ENCODE assay signal across 11 mouse cellular contexts in the genomic region with DNA sequence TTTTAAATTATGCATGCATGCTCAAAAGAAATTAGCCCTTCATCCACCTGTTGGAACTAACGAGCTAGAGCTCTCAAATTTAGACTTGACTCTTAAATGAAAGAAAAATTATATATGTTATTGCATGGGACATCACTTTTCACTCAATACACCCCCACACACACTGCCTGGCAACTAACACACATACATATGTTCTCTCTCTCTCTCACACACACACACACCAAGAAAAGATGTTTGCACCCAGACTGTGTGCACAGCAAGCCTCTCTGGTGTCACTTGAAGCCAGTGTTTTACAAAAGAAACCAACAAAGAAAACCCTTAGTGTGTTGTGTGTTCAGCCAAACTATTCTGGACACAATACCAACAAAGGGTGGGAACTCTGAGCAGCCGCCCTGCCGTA.
DNase-seq lines count a peak whose midpoint lies in the region; ATAC-seq and TF ChIP-seq lines count a peak whose summit lies in the region.
"Had no signal": no experiment of that assay in that cellular context is flagged by ENCODE, and none has a peak within 500 bp of the region (broad histone marks: within the 10 kb centered on the region; RNA-seq: fewer than 3 reads in every experiment).

No protein-coding gene starts in this region.

- peaks cover 12% of the 10 kb centered on the region; the same call in 1 of the 2 replicates for H3K4me1 ChIP-seq in hindbrain, embryonic 10.5 days (replicated peaks)
- peaks cover 3% of the 10 kb centered on the region; the same call in 1 of the 2 replicates for H3K4me1 ChIP-seq in hindbrain, embryonic 16.5 days (ENCODE audit: control insufficient read depth, insufficient read depth, low read depth, low read length)
- H3K4me1 ChIP-seq in embryonic facial prominence, embryonic 14.5 days (ENCODE audit: control insufficient read depth, insufficient read depth, low read length) = no peaks in the 10 kb centered on the region
- H3K4me1 ChIP-seq in hindbrain, embryonic 12.5 days = 0 out of 2 replicates have a peak, but pooled peaks cover 6% of the 10 kb centered on the region
- no peaks in the 10 kb centered on the region for H3K4me1 ChIP-seq in midbrain, postnatal 0 days (ENCODE audit: insufficient read depth, low read length)
- H3K4me1 ChIP-seq in liver, embryonic 12.5 days = no peaks in the 10 kb centered on the region

- ATAC-seq in hindbrain, embryonic 16.5 days = no peak
- no peak for ATAC-seq in embryonic facial prominence, embryonic 14.5 days (ENCODE audit: low read depth)
- ATAC-seq in hindbrain, embryonic 12.5 days (ENCODE audit: low FRiP score) = peak; percentile 56
- 0 out of 2 replicates have a peak, but pooled peaks have one; percentile 44 for ATAC-seq in midbrain, postnatal 0 days (ENCODE audit: low FRiP score)
- ATAC-seq in liver, embryonic 12.5 days = no peak

- peaks cover 14% of the 10 kb centered on the region for H3K27me3 ChIP-seq in hindbrain, embryonic 10.5 days (ENCODE audit: insufficient read depth, poor library complexity, severe bottlenecking)
- no peaks in the 10 kb centered on the region for H3K27me3 ChIP-seq in hindbrain, embryonic 16.5 days (replicated peaks; ENCODE audit: control insufficient read depth, insufficient read depth, low read length)
- H3K27me3 ChIP-seq in embryonic facial prominence, embryonic 14.5 days (replicated peaks; ENCODE audit: control insufficient read depth, insufficient read depth, low read length) = no peaks in the 10 kb centered on the region
- H3K27me3 ChIP-seq in hindbrain, embryonic 12.5 days = no peaks in the 10 kb centered on the region
- H3K27me3 ChIP-seq in midbrain, postnatal 0 days (ENCODE audit: insufficient read depth, low read length) = no peaks in the 10 kb centered on the region
- no peaks in the 10 kb centered on the region for H3K27me3 ChIP-seq in liver, embryonic 12.5 days (replicated peaks)
- H3K27me3 ChIP-seq: kidney, embryonic 15.5 days; lung, embryonic 15.5 days had no signal

- H3K4me2 ChIP-seq in hindbrain, embryonic 16.5 days (ENCODE audit: low read length) = no peak overlapping the region
- no peak overlapping the region for H3K4me2 ChIP-seq in embryonic facial prominence, embryonic 14.5 days (ENCODE audit: low read depth, low read length)
- no peak overlapping the region for H3K4me2 ChIP-seq in hindbrain, embryonic 12.5 days (replicated peaks)
- H3K4me2 ChIP-seq in midbrain, postnatal 0 days (ENCODE audit: low read depth, low read length, poor library complexity, severe bottlenecking) = no peak overlapping the region
- H3K4me2 ChIP-seq in liver, embryonic 12.5 days = no peak overlapping the region
- H3K4me2 ChIP-seq: lung, embryonic 15.5 days had no signal

- no peak for TF ChIP-seq CTCF in midbrain, postnatal 0 days (IDR thresholded peaks at IDR 0.05)

- WGBS in hindbrain, embryonic 10.5 days = 65% methylated on average over 3 of the region's 3 CpGs
- 40% methylated on average over 3 of the region's 3 CpGs for WGBS in hindbrain, embryonic 16.5 days
- 71% methylated on average over 3 of the region's 3 CpGs for WGBS in embryonic facial prominence, embryonic 14.5 days
- 50% methylated on average over 3 of the region's 3 CpGs for WGBS in hindbrain, embryonic 12.5 days
- 56% methylated on average over 3 of the region's 3 CpGs for WGBS in midbrain, postnatal 0 days
- WGBS in liver, embryonic 12.5 days (ENCODE audit: insufficient replicate concordance) = 86% methylated on average over 3 of the region's 3 CpGs

- H3K36me3 ChIP-seq in hindbrain, embryonic 10.5 days = no peaks in the 10 kb centered on the region
- H3K36me3 ChIP-seq in hindbrain, embryonic 16.5 days (ENCODE audit: control insufficient read depth, insufficient read depth, low read length) = no peaks in the 10 kb centered on the region
- no peaks in the 10 kb centered on the region for H3K36me3 ChIP-seq in embryonic facial prominence, embryonic 14.5 days (ENCODE audit: control insufficient read depth, insufficient read depth, low read length)
- H3K36me3 ChIP-seq in hindbrain, embryonic 12.5 days = no peaks in the 10 kb centered on the region
- no peaks in the 10 kb centered on the region for H3K36me3 ChIP-seq in midbrain, postnatal 0 days (ENCODE audit: insufficient read depth, low read length)
- no peaks in the 10 kb centered on the region for H3K36me3 ChIP-seq in liver, embryonic 12.5 days
- H3K36me3 ChIP-seq: kidney, embryonic 15.5 days; lung, embryonic 15.5 days had no signal

- no peak overlapping the region for H3K9ac ChIP-seq in hindbrain, embryonic 16.5 days (ENCODE audit: low read depth, low read length)
- H3K9ac ChIP-seq in embryonic facial prominence, embryonic 14.5 days (ENCODE audit: low read depth, low read length) = no peak overlapping the region
- no peak overlapping the region for H3K9ac ChIP-seq in hindbrain, embryonic 12.5 days
- no peak overlapping the region for H3K9ac ChIP-seq in midbrain, postnatal 0 days (replicated peaks; ENCODE audit: low read length, poor library complexity, severe bottlenecking)
- H3K9ac ChIP-seq in liver, embryonic 12.5 days = no peak overlapping the region
- H3K9ac ChIP-seq: kidney, embryonic 15.5 days; lung, embryonic 15.5 days had no signal

- DNase-seq in hindbrain, embryonic 10.5 days (ENCODE audit: low spot score) = peak; percentile 21
- no peak for DNase-seq in embryonic facial prominence, embryonic 14.5 days (ENCODE audit: low spot score)
- no peak for DNase-seq in midbrain, postnatal 0 days (ENCODE audit: low spot score)
- no peak for DNase-seq in kidney, adult 8-10 months
- no peak for DNase-seq in heart, adult 9 months (ENCODE audit: low spot score in 2 of 2)

- no peaks in the 10 kb centered on the region for H3K9me3 ChIP-seq in hindbrain, embryonic 10.5 days
- no peaks in the 10 kb centered on the region for H3K9me3 ChIP-seq in hindbrain, embryonic 16.5 days (ENCODE audit: control insufficient read depth, low read length)
- H3K9me3 ChIP-seq in embryonic facial prominence, embryonic 14.5 days (ENCODE audit: control insufficient read depth, low read length) = peaks cover 4% of the 10 kb centered on the region; the same call in 1 of the 2 replicates
- H3K9me3 ChIP-seq in hindbrain, embryonic 12.5 days (replicated peaks) = no peaks in the 10 kb centered on the region
- H3K9me3 ChIP-seq in midbrain, postnatal 0 days (ENCODE audit: low read length) = no peaks in the 10 kb centered on the region
- no peaks in the 10 kb centered on the region for H3K9me3 ChIP-seq in liver, embryonic 12.5 days (replicated peaks)
- H3K9me3 ChIP-seq: kidney, embryonic 15.5 days; lung, embryonic 15.5 days had no signal

- no peak overlapping the region for H3K27ac ChIP-seq in hindbrain, embryonic 10.5 days
- no peak overlapping the region for H3K27ac ChIP-seq in hindbrain, embryonic 16.5 days (ENCODE audit: low read depth, low read length)
- H3K27ac ChIP-seq in embryonic facial prominence, embryonic 14.5 days (replicated peaks; ENCODE audit: low read depth, low read length) = 0 out of 2 replicates have a peak overlapping the region, but pooled peaks have one; percentile 3
- H3K27ac ChIP-seq in hindbrain, embryonic 12.5 days = no peak overlapping the region
- H3K27ac ChIP-seq in midbrain, postnatal 0 days (ENCODE audit: low read depth, low read length) = no peak overlapping the region
- H3K27ac ChIP-seq in liver, embryonic 12.5 days = no peak overlapping the region
- H3K27ac ChIP-seq: heart, adult 2 months; kidney, embryonic 15.5 days; lung, embryonic 15.5 days had no signal

- no peak overlapping the region for H3K4me3 ChIP-seq in hindbrain, embryonic 10.5 days
- no peak overlapping the region for H3K4me3 ChIP-seq in hindbrain, embryonic 16.5 days (ENCODE audit: low read length)
- H3K4me3 ChIP-seq in embryonic facial prominence, embryonic 14.5 days (ENCODE audit: low read depth, low read length) = no peak overlapping the region
- H3K4me3 ChIP-seq in hindbrain, embryonic 12.5 days = no peak overlapping the region
- H3K4me3 ChIP-seq in midbrain, postnatal 0 days (ENCODE audit: low read depth, low read length) = no peak overlapping the region
- H3K4me3 ChIP-seq in liver, embryonic 12.5 days = no peak overlapping the region
- H3K4me3 ChIP-seq: heart, adult 2 months; kidney, embryonic 15.5 days; lung, embryonic 15.5 days had no signal

Comparison
In these comparisons a context has a peak if more than half of its experiments do, and no peak if none do; other contexts are left out.
1. ATAC-seq: peak in hindbrain, embryonic 12.5 days (single experiment) and midbrain, postnatal 0 days (single experiment); none in hindbrain, embryonic 16.5 days (single experiment), embryonic facial prominence, embryonic 14.5 days (single experiment) and liver, embryonic 12.5 days (single experiment).